In genomic region chr4:150539846-150540245, GRCm38 (mm10) we compare ENCODE assay signal across 11 mouse cellular contexts.
DNase-seq lines count a peak whose midpoint lies in the region; ATAC-seq and TF ChIP-seq lines count a peak whose summit lies in the region.
"Had no signal": no experiment of that assay in that cellular context is flagged by ENCODE, and none has a peak within 500 bp of the region (broad histone marks: within the 10 kb centered on the region; RNA-seq: fewer than 3 reads in every experiment).

No protein-coding gene starts in this region.

- H3K9me3 ChIP-seq in intestine, postnatal 0 days (ENCODE audit: control insufficient read depth), result no peaks in the 10 kb centered on the region
- no peaks in the 10 kb centered on the region for H3K9me3 ChIP-seq in intestine, embryonic 16.5 days (ENCODE audit: control insufficient read depth, low read length)
- no peaks in the 10 kb centered on the region for H3K9me3 ChIP-seq in midbrain, embryonic 13.5 days
- H3K9me3 ChIP-seq: heart, embryonic 13.5 days had no signal

- H3K36me3 ChIP-seq in intestine, postnatal 0 days (ENCODE audit: control insufficient read depth, insufficient read depth), result peaks cover 18% of the 10 kb centered on the region
- H3K36me3 ChIP-seq in intestine, embryonic 16.5 days (ENCODE audit: control insufficient read depth, insufficient read depth, low read length), result peaks cover 6% of the 10 kb centered on the region
- peaks cover 36% of the 10 kb centered on the region for H3K36me3 ChIP-seq in midbrain, embryonic 13.5 days

- H3K27ac ChIP-seq in intestine, postnatal 0 days (ENCODE audit: low read depth, low read length), result no peak overlapping the region
- H3K27ac ChIP-seq in intestine, embryonic 16.5 days (ENCODE audit: low read length), result no peak overlapping the region
- H3K27ac ChIP-seq in midbrain, embryonic 13.5 days, result peak overlapping the region; percentile 80
- H3K27ac ChIP-seq: heart, embryonic 13.5 days had no signal

- ATAC-seq in intestine, postnatal 0 days, result no peak
- ATAC-seq in intestine, embryonic 16.5 days, result no peak
- peak; percentile 71 for ATAC-seq in granulocyte monocyte progenitor cell, adult 5-6 weeks (replicated peaks; ENCODE audit: poor library complexity, severe bottlenecking)
- ATAC-seq in midbrain, embryonic 13.5 days, result peak; percentile 91

- H3K27me3 ChIP-seq in intestine, postnatal 0 days (replicated peaks; ENCODE audit: control insufficient read depth, insufficient read depth, low read length), result no peaks in the 10 kb centered on the region
- H3K27me3 ChIP-seq in intestine, embryonic 16.5 days (replicated peaks; ENCODE audit: control insufficient read depth, insufficient read depth, low read length), result no peaks in the 10 kb centered on the region
- H3K27me3 ChIP-seq in midbrain, embryonic 13.5 days, result no peaks in the 10 kb centered on the region
- H3K27me3 ChIP-seq: heart, embryonic 13.5 days had no signal

- WGBS in intestine, postnatal 0 days, result 86% methylated on average over 1 of the region's 1 CpGs
- 85% methylated on average over 1 of the region's 1 CpGs for WGBS in intestine, embryonic 16.5 days
- WGBS in midbrain, embryonic 13.5 days, result 31% methylated on average over 1 of the region's 1 CpGs

- no peak overlapping the region for H3K4me2 ChIP-seq in intestine, postnatal 0 days (replicated peaks; ENCODE audit: low read depth)
- H3K4me2 ChIP-seq in intestine, embryonic 16.5 days (ENCODE audit: low read depth, low read length), result no peak overlapping the region
- H3K4me2 ChIP-seq in midbrain, embryonic 13.5 days (replicated peaks), result no peak overlapping the region
- H3K4me2 ChIP-seq: heart, embryonic 13.5 days had no signal

- peak; percentile 45 for DNase-seq in thymus, postnatal 25 days
- DNase-seq in right cerebral cortex, postnatal 25 days, result no peak
- no peak for DNase-seq in right cerebral cortex, adult 2 months (ENCODE audit: low spot score in 2 of 2)
- DNase-seq in heart, adult 11 months, result no peak
- DNase-seq: spleen, adult 18-20 months had no signal

- peaks cover 7% of the 10 kb centered on the region; the same call in 1 of the 2 replicates for H3K4me1 ChIP-seq in intestine, postnatal 0 days (replicated peaks; ENCODE audit: control insufficient read depth, insufficient read depth, low read length)
- peaks cover 9% of the 10 kb centered on the region for H3K4me1 ChIP-seq in intestine, embryonic 16.5 days (ENCODE audit: control insufficient read depth, insufficient read depth, low read length)
- peaks cover 15% of the 10 kb centered on the region for H3K4me1 ChIP-seq in midbrain, embryonic 13.5 days (replicated peaks)

- H3K4me3 ChIP-seq in intestine, postnatal 0 days (ENCODE audit: low read depth, low read length), result no peak overlapping the region
- no peak overlapping the region for H3K4me3 ChIP-seq in intestine, embryonic 16.5 days (ENCODE audit: low read length)
- no peak overlapping the region for H3K4me3 ChIP-seq in midbrain, embryonic 13.5 days (replicated peaks)
- H3K4me3 ChIP-seq: heart, embryonic 13.5 days; myocyte had no signal

- 0 out of 2 replicates have a peak, but pooled peaks have one; percentile 5 for TF ChIP-seq CTCF in intestine, postnatal 0 days (IDR thresholded peaks at IDR 0.05; ENCODE audit: low read depth)

- no peak overlapping the region for H3K9ac ChIP-seq in intestine, postnatal 0 days (ENCODE audit: low read depth, low read length)
- H3K9ac ChIP-seq in intestine, embryonic 16.5 days (ENCODE audit: low read depth, low read length), result no peak overlapping the region
- H3K9ac ChIP-seq in midbrain, embryonic 13.5 days (replicated peaks), result no peak overlapping the region
- H3K9ac ChIP-seq: heart, embryonic 13.5 days had no signal

Comparison
In these comparisons a context has a peak if more than half of its experiments do, and no peak if none do; other contexts are left out.
1. ATAC-seq: peak in granulocyte monocyte progenitor cell, adult 5-6 weeks (single experiment) and midbrain, embryonic 13.5 days (single experiment); none in intestine, postnatal 0 days (single experiment) and intestine, embryonic 16.5 days (single experiment).